Mouse (Mus musculus): ENCODE results near the gene Gpr83.

The Gpr83 gene

DNA sequence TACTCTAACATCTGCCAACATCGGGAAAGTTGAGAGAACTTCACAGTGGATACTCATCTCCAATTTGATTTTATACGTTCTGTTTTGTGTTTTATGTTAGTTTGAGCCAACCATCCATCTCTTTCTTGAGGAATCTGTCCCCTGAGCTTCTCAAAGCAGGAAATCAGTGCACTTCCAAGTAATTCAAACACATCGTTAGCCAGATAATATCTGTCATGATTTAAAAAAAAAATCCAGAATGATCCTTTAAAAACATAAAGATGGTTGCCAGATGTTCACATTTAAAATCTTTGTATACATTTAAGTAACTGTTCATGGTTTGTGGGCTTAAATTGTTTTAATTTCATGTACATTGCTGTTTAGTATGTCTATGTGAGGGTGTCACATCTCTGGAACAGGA is 45.9 kb downstream of the Gpr83 start:
- DNase-seq, result no peak

DNA sequence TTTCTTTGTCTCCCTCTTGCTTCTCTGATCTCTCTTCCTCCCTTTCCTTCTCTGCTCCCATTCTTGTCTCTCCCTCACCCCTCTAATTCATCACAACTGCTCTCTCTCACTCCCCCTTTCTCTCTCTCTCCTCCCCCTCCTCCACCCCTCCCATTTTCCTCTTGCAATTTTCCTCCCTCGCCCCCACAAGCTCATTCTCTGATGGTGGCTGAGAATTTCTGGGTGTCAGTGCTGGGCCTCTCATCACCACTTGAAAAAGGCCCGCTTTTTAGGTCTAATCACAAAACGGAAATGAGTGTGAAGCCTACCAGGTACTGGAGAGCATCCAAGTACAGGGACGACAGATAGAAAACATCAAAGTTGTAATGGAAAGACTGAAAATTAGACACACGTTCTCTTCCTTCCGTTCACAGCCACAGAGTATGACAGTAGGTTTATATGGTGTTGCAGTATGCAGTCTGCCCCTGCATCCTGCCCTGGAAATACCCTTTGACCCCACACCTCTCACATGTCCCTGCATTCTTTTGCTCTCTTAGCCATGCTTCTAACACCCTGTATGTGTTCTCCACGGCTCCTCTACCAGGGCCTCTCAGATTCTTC is 47.9 kb downstream of the Gpr83 start:
- DNase-seq, result no peak

DNA sequence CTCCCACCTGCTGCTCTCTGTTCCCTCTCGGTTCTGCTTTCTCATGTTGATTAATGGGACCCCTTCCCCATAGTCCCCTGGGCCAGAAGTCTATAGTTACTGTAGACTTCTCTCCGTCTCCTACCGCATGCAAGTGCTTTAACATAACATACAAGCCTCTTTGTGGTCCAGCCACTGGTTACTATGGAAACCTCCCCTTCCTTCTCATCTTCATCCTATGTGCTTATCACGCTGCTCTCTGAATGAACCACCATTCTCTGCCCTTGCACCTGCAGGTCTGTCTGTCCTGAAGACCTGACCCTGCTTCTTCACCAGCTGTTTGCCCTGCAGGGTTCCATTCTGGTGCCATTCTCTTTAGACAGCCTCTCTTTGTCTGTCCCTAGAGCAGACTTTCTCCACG is 50.0 kb downstream of the Gpr83 start:
- DNase-seq, result no peak

DNA sequence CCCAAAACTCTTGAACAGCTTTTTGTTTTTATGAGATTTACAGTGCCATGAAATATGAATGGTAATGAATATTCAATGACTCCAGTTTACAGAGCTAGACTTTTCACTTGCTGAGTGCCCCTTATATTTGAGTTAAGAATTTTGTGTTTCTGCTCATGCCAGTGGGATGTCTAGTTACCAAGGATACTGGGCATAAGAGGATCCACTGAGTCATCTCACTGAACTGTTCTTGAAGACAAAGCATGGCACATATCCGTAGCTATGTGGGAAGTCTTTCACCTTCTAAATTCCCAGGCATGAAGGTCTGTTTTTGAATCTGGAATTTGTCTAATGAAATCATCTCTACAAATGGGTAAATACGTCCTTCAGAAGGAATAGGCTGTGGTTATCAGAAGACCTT is 52.0 kb downstream of the Gpr83 start:
- DNase-seq, result no peak

DNA sequence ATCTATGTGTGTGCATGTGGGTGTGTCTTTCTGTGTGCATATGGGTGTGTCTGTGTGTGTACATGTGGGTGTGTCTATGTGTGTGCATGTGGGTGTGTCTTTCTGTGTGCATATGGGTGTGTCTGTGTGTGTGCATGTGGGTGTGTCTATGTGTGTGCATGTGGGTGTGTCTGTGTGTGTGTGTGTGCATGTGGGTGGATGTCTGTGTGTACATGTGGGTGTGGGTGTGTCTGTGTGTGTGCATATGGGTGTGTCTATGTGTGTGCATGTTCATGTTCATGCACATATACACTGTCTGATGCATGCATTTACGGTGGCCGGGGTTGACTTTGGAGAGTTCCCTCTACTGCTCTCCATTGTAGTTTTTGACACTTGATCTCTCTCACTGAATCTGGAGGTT is 57.7 kb downstream of the Gpr83 start:
- no peak for DNase-seq

DNA sequence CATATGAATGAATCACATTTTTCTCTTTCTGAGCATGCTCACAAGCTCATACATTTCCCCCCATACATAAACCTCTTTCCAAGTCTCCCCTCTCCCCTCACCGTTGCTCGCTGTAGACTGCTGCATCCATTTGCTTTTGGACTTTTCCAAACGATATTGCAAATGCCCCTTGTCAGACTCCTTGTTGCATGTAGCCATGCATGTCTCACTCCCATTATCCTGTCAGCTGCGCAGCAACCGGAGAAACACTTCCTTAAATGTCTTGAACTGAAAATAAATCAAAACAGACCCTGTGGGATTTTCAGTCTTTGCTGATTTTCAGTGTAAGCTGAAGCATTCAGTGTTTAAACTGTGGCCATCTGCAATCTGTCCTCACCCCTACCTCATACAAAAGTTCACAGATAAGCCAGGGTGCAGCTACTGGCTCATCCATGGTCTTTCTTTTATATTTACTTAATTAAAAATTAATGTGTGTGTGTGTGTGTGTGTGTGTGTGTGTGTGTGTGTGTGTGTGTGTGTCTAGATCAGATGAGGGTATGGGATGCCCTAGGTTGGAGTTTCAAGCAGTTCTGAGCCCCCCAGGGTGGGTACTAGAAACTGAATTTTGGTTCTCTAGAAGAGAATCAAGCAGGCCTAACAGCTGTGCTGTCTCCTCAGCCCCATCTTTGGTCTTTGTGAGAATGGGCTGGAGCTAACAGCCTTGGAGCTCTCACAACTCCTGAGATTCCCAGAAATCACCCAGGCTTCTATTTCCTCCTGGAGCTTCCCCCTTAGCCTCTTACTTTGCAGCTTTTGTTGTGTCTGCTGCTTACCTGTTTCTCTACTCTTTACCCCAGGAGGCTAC is 59.0 kb downstream of the Gpr83 start:
- no peak for DNase-seq
